Mouse (Mus musculus) embryonic facial prominence, embryonic 12.5 days (tissue): Measurements from ENCODE around the gene Neurod2. TPM values are rescaled to one million over a fixed set of nuclear protein-coding genes. Genes with fewer than 3 reads are reported as not detected.
A peak's percentile ranks its signal among the peaks of the same experiment; 100 is the strongest.

Experiments used
- ATAC-seq: fragments of 200-750 bp; cut with Nextera tagmentation; 2 replicates; pipeline ENCODE4 v1.8.0; 2017; ENCODE audit not compliant: insufficient number of reproducible peaks, insufficient read depth, low FRiP score, low TSS enrichment
- H3K27ac ChIP-seq: fragments of 300-500 bp; sonication (generic); 2 replicates; pipeline ENCODE4 v1.5.1; 2016; ENCODE audit warnings: mild to moderate bottlenecking
- H3K27me3 ChIP-seq: fragments of 300-500 bp; sonication (generic); 2 replicates; pipeline ENCODE4 v1.6.1; 2016; ENCODE audit warnings: mild to moderate bottlenecking, moderate library complexity
- H3K36me3 ChIP-seq: fragments of 300-500 bp; sonication (generic); 2 replicates; pipeline ENCODE4 v1.6.1; 2016; ENCODE audit warnings: mild to moderate bottlenecking
- H3K4me1 ChIP-seq: fragments of 300-500 bp; sonication (generic); 2 replicates; pipeline ENCODE4 v1.6.1; 2016
- H3K4me2 ChIP-seq: fragments of 300-500 bp; sonication (generic); replicated peaks from 2 replicates; pipeline ENCODE4 v1.6.1; 2016; ENCODE audit warnings: mild to moderate bottlenecking, moderate library complexity
- H3K4me3 ChIP-seq: fragments of 300-500 bp; sonication (generic); 2 replicates; pipeline ENCODE4 v1.5.1; 2016; ENCODE audit warnings: mild to moderate bottlenecking
- H3K9ac ChIP-seq: fragments of 300-500 bp; sonication (generic); 2 replicates; pipeline ENCODE4 v1.6.1; 2016; ENCODE audit warnings: mild to moderate bottlenecking, moderate library complexity
- H3K9me3 ChIP-seq: fragments of 300-500 bp; sonication (generic); 2 replicates; pipeline ENCODE4 v1.6.1; 2016; ENCODE audit warnings: mild to moderate bottlenecking, moderate library complexity
- WGBS: fragments of 180-500 bp; shearing (Covaris S2); methylation state at CpG from one replicate; pipeline ENCODE4 v1.1.7; 2016; 5-methylcytosine and 5-hydroxymethylcytosine counted together
- polyA plus RNA-seq: library from polyadenylated mRNA; unstranded; fragments of >200 nt; fragmentation: Nextera tagmentation; extraction: Ambion mirVana; gene quantifications from 2 replicates; pipeline ENCODE4 v1.2.1, GENCODE M21; 2016

The Neurod2 gene
- polyA plus RNA-seq, 1 experiment from 2014 or later = 0.27 TPM

- no peaks in the 10 kb centered on the region for H3K36me3 ChIP-seq
- ATAC-seq = no peak
- no peak overlapping the region for H3K27ac ChIP-seq
- H3K9ac ChIP-seq = peak overlapping the region; percentile 25
- peak overlapping the region; percentile 35 for H3K4me2 ChIP-seq
- WGBS = under 1% methylated on average over 55 of the region's 56 CpGs
- H3K4me1 ChIP-seq = peaks cover 17% of the 10 kb centered on the region
- H3K4me3 ChIP-seq = peak overlapping the region; percentile 22
- peaks cover 97% of the 10 kb centered on the region for H3K27me3 ChIP-seq
- H3K9me3 ChIP-seq = no peaks in the 10 kb centered on the region
These were observed 928 bp downstream of the Neurod2 start for GRCm38 (mm10) chr11:98328371-98329069.

- H3K4me3 ChIP-seq = peak overlapping the region; percentile 22
- H3K27ac ChIP-seq = no peak overlapping the region
- H3K27me3 ChIP-seq = peaks cover 97% of the 10 kb centered on the region
- H3K9me3 ChIP-seq = no peaks in the 10 kb centered on the region
- peak overlapping the region; percentile 35 for H3K4me2 ChIP-seq
- no peak for ATAC-seq
- H3K36me3 ChIP-seq = no peaks in the 10 kb centered on the region
- WGBS = 0% methylated on average over 35 of the region's 35 CpGs
- H3K4me1 ChIP-seq = peaks cover 17% of the 10 kb centered on the region
- peak overlapping the region; percentile 25 for H3K9ac ChIP-seq
These were observed 1.4 kb downstream of the Neurod2 start for GRCm38 (mm10) chr11:98328031-98328370.

GRCm38 (mm10) chr11:98327136-98328030, 2.1 kb downstream of the Neurod2 start:
- H3K27me3 ChIP-seq = peaks cover 97% of the 10 kb centered on the region
- H3K4me3 ChIP-seq = peak overlapping the region; percentile 22
- H3K36me3 ChIP-seq = no peaks in the 10 kb centered on the region
- ATAC-seq = no peak
- under 1% methylated on average over 97 of the region's 97 CpGs for WGBS
- H3K4me2 ChIP-seq = peak overlapping the region; percentile 35
- peaks cover 17% of the 10 kb centered on the region for H3K4me1 ChIP-seq
- H3K9me3 ChIP-seq = no peaks in the 10 kb centered on the region
- H3K9ac ChIP-seq = no peak overlapping the region
- H3K27ac ChIP-seq = no peak overlapping the region

- Histone ChIP-seq H3K36me3 (no peaks in the 10 kb centered on the region), H3K4me3 (no peak overlapping the region; the same call in 1 of the 2 replicates), H3K27ac (no peak overlapping the region), H3K9me3 (no peaks in the 10 kb centered on the region), H3K9ac (no peak overlapping the region), H3K4me2 (0 out of 2 replicates have a peak overlapping the region, but pooled peaks have one; percentile 35), H3K27me3 (peaks cover 97% of the 10 kb centered on the region), H3K4me1 (peaks cover 17% of the 10 kb centered on the region)
- no peak for ATAC-seq
- WGBS = 2% methylated on average over 19 of the region's 19 CpGs
These were observed 2.7 kb downstream of the Neurod2 start for GRCm38 (mm10) chr11:98326741-98327135.

- H3K4me1 ChIP-seq = peaks cover 21% of the 10 kb centered on the region
- no peak overlapping the region for H3K4me3 ChIP-seq
- H3K36me3 ChIP-seq = no peaks in the 10 kb centered on the region
- no peak overlapping the region for H3K9ac ChIP-seq
- no peak overlapping the region for H3K4me2 ChIP-seq
- WGBS = 4% methylated on average over 21 of the region's 22 CpGs
- peaks cover 97% of the 10 kb centered on the region for H3K27me3 ChIP-seq
- H3K27ac ChIP-seq = no peak overlapping the region
- ATAC-seq = peak; percentile 54; the same call in 1 of the 2 replicates
- no peaks in the 10 kb centered on the region for H3K9me3 ChIP-seq
These were observed 3.6 kb downstream of the Neurod2 start for GRCm38 (mm10) chr11:98325821-98326218.

GRCm38 (mm10) chr11:98325191-98325820, 4.1 kb downstream of the Neurod2 start:
- Histone ChIP-seq H3K36me3 (no peaks in the 10 kb centered on the region), H3K4me1 (peaks cover 22% of the 10 kb centered on the region), H3K9ac (no peak overlapping the region), H3K27ac (no peak overlapping the region), H3K9me3 (no peaks in the 10 kb centered on the region), H3K27me3 (peaks cover 97% of the 10 kb centered on the region), H3K4me2 (no peak overlapping the region), H3K4me3 (no peak overlapping the region)
- ATAC-seq = no peak
- 3% methylated on average over 14 of the region's 14 CpGs for WGBS

- Histone ChIP-seq H3K4me3 (no peak overlapping the region), H3K27me3 (peaks cover 97% of the 10 kb centered on the region), H3K4me2 (no peak overlapping the region), H3K36me3 (no peaks in the 10 kb centered on the region), H3K9ac (no peak overlapping the region), H3K9me3 (no peaks in the 10 kb centered on the region), H3K27ac (no peak overlapping the region), H3K4me1 (peaks cover 22% of the 10 kb centered on the region)
- ATAC-seq = no peak
- under 1% methylated on average over 9 of the region's 9 CpGs for WGBS
These were observed 5.5 kb downstream of the Neurod2 start for GRCm38 (mm10) chr11:98323933-98324332.

GRCm38 (mm10) chr11:98323136-98323866, 6.1 kb downstream of the Neurod2 start:
- Histone ChIP-seq H3K4me1 (peaks cover 17% of the 10 kb centered on the region), H3K9me3 (no peaks in the 10 kb centered on the region), H3K9ac (no peak overlapping the region), H3K27ac (no peak overlapping the region), H3K4me2 (no peak overlapping the region), H3K4me3 (no peak overlapping the region), H3K36me3 (no peaks in the 10 kb centered on the region), H3K27me3 (peaks cover 97% of the 10 kb centered on the region)
- no peak for ATAC-seq
- 3% methylated on average over 10 of the region's 10 CpGs for WGBS

- H3K27ac ChIP-seq = no peak overlapping the region
- H3K4me1 ChIP-seq = peaks cover 6% of the 10 kb centered on the region; the same call in 1 of the 2 replicates
- H3K4me3 ChIP-seq = no peak overlapping the region
- no peak overlapping the region for H3K4me2 ChIP-seq
- 3% methylated on average over 1 of the region's 1 CpGs for WGBS
- H3K27me3 ChIP-seq = peaks cover 97% of the 10 kb centered on the region
- H3K9ac ChIP-seq = no peak overlapping the region
- no peak for ATAC-seq
- no peaks in the 10 kb centered on the region for H3K36me3 ChIP-seq
- no peaks in the 10 kb centered on the region for H3K9me3 ChIP-seq
These were observed 7.3 kb downstream of the Neurod2 start for GRCm38 (mm10) chr11:98322159-98322558.

GRCm38 (mm10) chr11:98321677-98322003, 7.8 kb downstream of the Neurod2 start:
- H3K27me3 ChIP-seq = peaks cover 97% of the 10 kb centered on the region
- WGBS = 6% methylated on average over 5 of the region's 5 CpGs

More at GRCm38 (mm10) chr11:98321677-98322003, 7.8 kb downstream of the Neurod2 start:
- no peak overlapping the region for H3K9ac ChIP-seq
- H3K9me3 ChIP-seq = no peaks in the 10 kb centered on the region
- no peaks in the 10 kb centered on the region for H3K36me3 ChIP-seq
- no peak overlapping the region for H3K27ac ChIP-seq
- H3K4me1 ChIP-seq = 0 out of 2 replicates have a peak, but pooled peaks cover 5% of the 10 kb centered on the region
- H3K4me3 ChIP-seq = no peak overlapping the region
- ATAC-seq = no peak
- no peak overlapping the region for H3K4me2 ChIP-seq
